Mouse (Mus musculus): ENCODE results near the gene Tkfc. TPM values are rescaled to one million over a fixed set of nuclear protein-coding genes. Genes with fewer than 3 reads are reported as not detected.

Tkfc gene
- polyA plus RNA-seq, 1 experiment from 2014 or later, result 20.0 TPM

DNA sequence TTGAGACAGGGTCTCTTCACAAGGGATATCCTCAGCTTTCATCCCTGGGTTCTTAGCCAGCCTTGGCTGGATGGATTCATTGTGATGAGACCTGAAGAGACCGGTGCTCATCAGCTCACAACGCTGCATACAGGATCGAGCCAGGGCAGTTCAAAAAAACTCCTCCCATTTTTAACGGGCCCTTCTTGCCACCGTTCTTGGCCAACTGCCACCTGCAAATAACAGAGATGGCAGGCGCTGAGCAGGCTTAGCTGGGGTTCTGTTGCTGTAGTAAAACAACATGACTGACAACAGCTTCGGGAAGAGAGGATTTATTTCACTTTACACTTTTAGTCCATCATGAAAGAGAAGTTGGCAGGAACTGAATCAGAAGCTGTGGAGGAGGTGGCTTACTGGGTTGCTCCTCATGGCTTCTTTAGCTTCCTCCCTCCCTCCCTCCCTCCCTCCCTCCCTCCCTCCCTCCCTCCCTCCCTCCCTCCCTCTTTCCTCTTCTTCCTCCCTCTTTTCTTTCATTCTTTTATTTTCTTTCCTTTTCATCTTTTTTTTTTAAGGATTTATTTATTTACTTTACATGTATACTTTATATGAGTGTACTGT is 21.8 kb downstream of the Tkfc start:
- 82% methylated on average over 7 of the region's 7 CpGs for WGBS
- Histone ChIP-seq H3K9ac (replicated peaks; ENCODE audit: low read length) (no peak overlapping the region), H3K27ac (replicated peaks; ENCODE audit: low read depth, low read length) (no peak overlapping the region), H3K36me3 (replicated peaks; ENCODE audit: control insufficient read depth, insufficient read depth, low read depth, low read length) (no peaks in the 10 kb centered on the region), H3K4me2 (ENCODE audit: low read depth, low read length) (no peak overlapping the region), H3K4me3 (ENCODE audit: low read depth, low read length) (no peak overlapping the region), H3K9me3 (replicated peaks; ENCODE audit: control insufficient read depth, low read length) (no peaks in the 10 kb centered on the region), H3K4me1 (ENCODE audit: control insufficient read depth, insufficient read depth, low read length) (no peaks in the 10 kb centered on the region), H3K27me3 (ENCODE audit: control insufficient read depth, insufficient read depth, low read length) (no peaks in the 10 kb centered on the region)
- DNase-seq (ENCODE audit: low spot score) (no peak), ATAC-seq (replicated peaks; ENCODE audit: insufficient number of reproducible peaks, low FRiP score, low TSS enrichment, low read depth) (no peak)

DNA sequence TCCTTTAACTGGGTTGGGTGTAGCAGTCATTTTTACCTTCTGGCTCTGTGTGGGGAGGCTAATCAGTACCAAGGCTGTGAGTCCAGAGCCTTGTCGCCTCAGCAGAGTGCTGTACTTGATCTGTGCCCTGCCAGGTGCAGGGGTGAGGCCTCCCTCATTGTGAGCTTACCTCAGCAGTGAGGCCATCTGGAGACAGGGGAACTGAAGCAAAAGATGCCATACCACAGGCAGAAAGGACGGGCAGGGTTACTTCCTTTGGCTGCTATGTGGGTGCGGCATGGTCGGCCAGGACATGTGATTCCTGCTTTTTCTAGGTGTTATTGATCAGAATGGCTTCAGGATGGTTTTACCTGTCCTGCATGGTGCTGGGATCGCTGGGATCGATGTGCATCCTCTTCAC is 23.5 kb downstream of the Tkfc start:
- WGBS, result 86% methylated on average over 6 of the region's 6 CpGs
- H3K36me3 ChIP-seq (replicated peaks; ENCODE audit: control insufficient read depth, insufficient read depth, low read depth, low read length), result no peaks in the 10 kb centered on the region
- no peaks in the 10 kb centered on the region for H3K4me1 ChIP-seq (ENCODE audit: control insufficient read depth, insufficient read depth, low read length)
- no peaks in the 10 kb centered on the region for H3K9me3 ChIP-seq (replicated peaks; ENCODE audit: control insufficient read depth, low read length)
- H3K27me3 ChIP-seq (ENCODE audit: control insufficient read depth, insufficient read depth, low read length), result no peaks in the 10 kb centered on the region
- H3K9ac ChIP-seq (replicated peaks; ENCODE audit: low read length), result no peak overlapping the region
- H3K4me3 ChIP-seq (ENCODE audit: low read depth, low read length), result no peak overlapping the region
- H3K27ac ChIP-seq (replicated peaks; ENCODE audit: low read depth, low read length), result no peak overlapping the region
- no peak overlapping the region for H3K4me2 ChIP-seq (ENCODE audit: low read depth, low read length)
- DNase-seq (ENCODE audit: low spot score) (no peak), ATAC-seq (replicated peaks; ENCODE audit: insufficient number of reproducible peaks, low FRiP score, low TSS enrichment, low read depth) (no peak)

DNA sequence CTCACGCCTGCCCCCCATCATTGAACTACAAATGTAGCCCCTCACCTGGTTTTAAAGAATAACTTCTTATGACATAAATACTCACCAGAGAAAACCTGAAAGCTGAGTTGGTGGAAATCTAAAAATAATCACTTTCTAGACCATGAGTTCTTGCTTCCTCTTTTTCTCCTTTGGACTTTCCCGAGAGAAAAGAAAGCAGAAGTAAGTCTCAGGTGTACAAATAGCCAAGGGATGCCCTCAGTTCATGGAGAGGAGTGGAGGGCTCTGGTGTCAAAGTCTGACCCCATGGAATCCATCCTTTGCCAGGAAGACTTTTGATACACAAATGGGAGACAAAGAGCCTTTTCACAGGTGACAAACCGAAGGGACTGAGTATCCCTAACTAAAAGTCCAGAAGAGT is 24.7 kb downstream of the Tkfc start:
- WGBS, result 81% methylated on average over 3 of the region's 3 CpGs
- H3K27ac ChIP-seq (replicated peaks; ENCODE audit: low read depth, low read length), result no peak overlapping the region
- ATAC-seq (replicated peaks; ENCODE audit: insufficient number of reproducible peaks, low FRiP score, low TSS enrichment, low read depth), result no peak

DNA sequence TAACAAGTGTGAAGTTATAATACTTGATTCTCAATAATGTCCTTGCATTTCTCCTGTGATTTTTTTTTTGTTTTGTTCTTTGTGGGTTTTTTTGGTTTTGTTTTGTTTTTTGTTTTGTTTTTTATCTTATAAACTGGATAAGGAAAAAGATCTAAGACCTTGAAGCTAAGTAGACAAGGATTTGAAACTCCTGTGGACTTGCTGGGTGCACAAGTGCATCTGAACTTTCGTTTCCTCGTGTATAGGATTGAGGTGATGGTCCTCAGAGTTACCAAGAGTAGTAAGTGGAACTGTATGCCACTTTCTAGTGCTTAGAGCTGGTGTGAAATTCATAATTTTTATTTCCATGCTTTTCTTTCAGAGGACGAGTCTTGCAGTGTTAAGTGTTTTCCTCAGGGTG is 25.4 kb downstream of the Tkfc start:
- 81% methylated on average over 3 of the region's 3 CpGs for WGBS
- Histone ChIP-seq H3K36me3 (replicated peaks; ENCODE audit: control insufficient read depth, insufficient read depth, low read depth, low read length) (no peaks in the 10 kb centered on the region), H3K27ac (replicated peaks; ENCODE audit: low read depth, low read length) (no peak overlapping the region), H3K9ac (replicated peaks; ENCODE audit: low read length) (no peak overlapping the region), H3K9me3 (replicated peaks; ENCODE audit: control insufficient read depth, low read length) (no peaks in the 10 kb centered on the region), H3K27me3 (ENCODE audit: control insufficient read depth, insufficient read depth, low read length) (no peaks in the 10 kb centered on the region), H3K4me1 (ENCODE audit: control insufficient read depth, insufficient read depth, low read length) (no peaks in the 10 kb centered on the region), H3K4me2 (ENCODE audit: low read depth, low read length) (no peak overlapping the region), H3K4me3 (ENCODE audit: low read depth, low read length) (no peak overlapping the region)
- DNase-seq (ENCODE audit: low spot score) (no peak), ATAC-seq (replicated peaks; ENCODE audit: insufficient number of reproducible peaks, low FRiP score, low TSS enrichment, low read depth) (no peak)

More for the DNA sequence above, 24.7 kb downstream of the Tkfc start:
- no peaks in the 10 kb centered on the region for H3K4me1 ChIP-seq (ENCODE audit: control insufficient read depth, insufficient read depth, low read length)
- DNase-seq (ENCODE audit: low spot score), result no peak
- H3K27me3 ChIP-seq (ENCODE audit: control insufficient read depth, insufficient read depth, low read length), result no peaks in the 10 kb centered on the region
- no peak overlapping the region for H3K9ac ChIP-seq (replicated peaks; ENCODE audit: low read length)
- no peak overlapping the region for H3K4me3 ChIP-seq (ENCODE audit: low read depth, low read length)
- no peaks in the 10 kb centered on the region for H3K9me3 ChIP-seq (replicated peaks; ENCODE audit: control insufficient read depth, low read length)
- no peak overlapping the region for H3K4me2 ChIP-seq (ENCODE audit: low read depth, low read length)
- H3K36me3 ChIP-seq (replicated peaks; ENCODE audit: control insufficient read depth, insufficient read depth, low read depth, low read length), result no peaks in the 10 kb centered on the region

DNA sequence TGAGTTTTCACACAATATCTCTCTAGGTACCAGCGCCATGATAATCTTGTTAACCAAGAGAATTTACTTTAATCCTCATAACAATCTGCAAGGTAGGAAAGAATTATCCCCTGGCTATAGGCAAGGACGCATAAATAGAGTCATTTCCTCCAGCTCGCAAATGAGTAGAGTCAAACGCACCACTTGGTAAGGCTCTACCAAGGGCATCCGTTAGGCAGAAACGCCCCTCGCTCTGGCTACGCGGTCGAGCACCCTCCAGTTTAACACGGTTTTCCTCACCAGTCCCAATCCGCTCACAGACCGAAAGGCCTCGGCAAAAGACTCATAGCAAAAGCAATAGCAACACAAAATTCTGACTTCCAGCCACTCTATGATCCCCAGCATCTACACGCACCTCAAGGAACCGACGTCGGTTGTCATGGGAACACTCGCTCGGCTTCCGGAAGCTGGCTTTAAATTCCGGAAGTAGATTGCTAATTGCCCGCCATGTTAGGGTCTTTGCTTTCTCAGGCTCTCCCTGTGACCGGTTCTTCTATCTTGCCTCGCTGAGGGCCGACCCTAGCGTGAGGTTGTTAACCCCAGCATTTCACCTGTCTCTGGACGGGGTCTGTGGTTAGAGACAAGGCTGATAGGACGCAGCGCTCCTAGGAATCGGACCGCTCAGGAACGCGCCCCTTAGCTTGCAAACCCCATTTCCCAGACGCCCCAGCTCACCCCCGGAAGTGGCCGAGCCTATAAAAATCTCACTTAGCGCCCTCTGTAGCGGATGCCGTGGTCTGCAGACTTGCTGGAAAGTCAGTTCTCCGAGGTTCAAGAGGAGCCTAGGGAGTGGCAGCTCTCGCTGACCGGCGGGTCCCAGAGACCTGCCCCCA is 28.5 kb downstream of the Tkfc start, which contains the start of the genes Cyb561a3 and Tmem138:
TSS of gene Cyb561a3 (plus strand) at position 483 of the 872 bp plus-strand sequence.
TSS of gene Tmem138 (minus strand) at position 673 of the 872 bp plus-strand sequence.
- no peaks in the 10 kb centered on the region for H3K4me1 ChIP-seq (ENCODE audit: control insufficient read depth, insufficient read depth, low read length)
- DNase-seq (ENCODE audit: low spot score) (peak; percentile 97), ATAC-seq (replicated peaks; ENCODE audit: insufficient number of reproducible peaks, low FRiP score, low TSS enrichment, low read depth) (peak; percentile 93)
- peak within 1 kb of the TSS; percentile 77 for H3K27ac ChIP-seq (replicated peaks; ENCODE audit: low read depth, low read length)
- no peaks in the 10 kb centered on the region for H3K9me3 ChIP-seq (replicated peaks; ENCODE audit: control insufficient read depth, low read length)
- H3K4me3 ChIP-seq (ENCODE audit: low read depth, low read length), result peak within 1 kb of the TSS; percentile 67
- peak within 1 kb of the TSS; percentile 72 for H3K9ac ChIP-seq (replicated peaks; ENCODE audit: low read length)
- WGBS, result under 1% methylated on average over 44 of the region's 44 CpGs
- peaks cover 8% of the 10 kb centered on the region for H3K36me3 ChIP-seq (replicated peaks; ENCODE audit: control insufficient read depth, insufficient read depth, low read depth, low read length)
- H3K4me2 ChIP-seq (ENCODE audit: low read depth, low read length), result peak within 1 kb of the TSS; percentile 86
- no peaks in the 10 kb centered on the region for H3K27me3 ChIP-seq (ENCODE audit: control insufficient read depth, insufficient read depth, low read length)

DNA sequence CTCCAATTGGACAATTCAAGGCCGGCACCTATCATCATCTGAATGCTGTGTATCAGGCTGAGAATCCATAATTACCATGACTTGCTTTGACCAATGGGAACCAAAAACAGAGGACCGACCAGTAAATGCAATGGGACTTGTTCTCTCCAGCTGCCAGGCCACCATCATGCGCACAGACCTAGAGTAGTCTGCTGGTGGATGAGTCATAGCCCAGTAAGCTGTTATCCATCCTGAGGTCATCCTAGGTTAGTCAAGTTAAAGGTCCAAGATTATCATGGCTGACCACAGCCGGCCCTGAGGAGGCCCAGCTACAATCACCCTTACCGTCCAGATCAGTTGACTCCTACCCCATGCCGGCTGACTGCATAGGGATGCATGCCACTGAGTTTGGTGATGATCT is 35.8 kb downstream of the Tkfc start:
- 92% methylated on average over 6 of the region's 6 CpGs for WGBS
- Histone ChIP-seq H3K4me2 (ENCODE audit: low read depth, low read length) (no peak overlapping the region), H3K9me3 (replicated peaks; ENCODE audit: control insufficient read depth, low read length) (no peaks in the 10 kb centered on the region), H3K36me3 (replicated peaks; ENCODE audit: control insufficient read depth, insufficient read depth, low read depth, low read length) (peaks cover 6% of the 10 kb centered on the region), H3K4me1 (ENCODE audit: control insufficient read depth, insufficient read depth, low read length) (no peaks in the 10 kb centered on the region), H3K4me3 (ENCODE audit: low read depth, low read length) (no peak overlapping the region), H3K9ac (replicated peaks; ENCODE audit: low read length) (no peak overlapping the region), H3K27me3 (ENCODE audit: control insufficient read depth, insufficient read depth, low read length) (no peaks in the 10 kb centered on the region), H3K27ac (replicated peaks; ENCODE audit: low read depth, low read length) (no peak overlapping the region)
- no peak for ATAC-seq (replicated peaks; ENCODE audit: insufficient number of reproducible peaks, low FRiP score, low TSS enrichment, low read depth)
- no peak for DNase-seq (ENCODE audit: low spot score)

DNA sequence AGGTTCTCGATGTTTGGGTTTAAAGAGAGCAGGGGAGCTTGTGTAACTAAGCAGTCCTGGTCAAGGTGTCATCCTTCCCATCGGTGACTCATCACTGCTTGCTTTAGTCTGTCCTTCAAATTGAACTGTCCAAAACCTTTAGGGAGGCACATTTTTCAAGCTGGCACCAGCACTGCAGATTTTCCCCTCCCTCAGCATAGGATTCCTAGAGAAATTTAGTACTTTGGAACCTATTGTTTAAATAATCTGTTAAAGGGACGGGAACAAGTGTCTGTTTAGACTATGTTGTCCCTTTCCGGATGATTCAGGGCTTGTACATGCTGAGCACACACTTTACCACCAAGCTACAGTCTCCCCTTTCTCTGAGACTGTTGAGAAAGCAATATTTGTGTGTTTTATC is 40.2 kb downstream of the Tkfc start:
- H3K4me2 ChIP-seq (ENCODE audit: low read depth, low read length), result no peak overlapping the region
- H3K4me3 ChIP-seq (ENCODE audit: low read depth, low read length), result no peak overlapping the region
- ATAC-seq (replicated peaks; ENCODE audit: insufficient number of reproducible peaks, low FRiP score, low TSS enrichment, low read depth) (no peak), DNase-seq (ENCODE audit: low spot score) (no peak)
- H3K4me1 ChIP-seq (ENCODE audit: control insufficient read depth, insufficient read depth, low read length), result no peaks in the 10 kb centered on the region
- H3K9ac ChIP-seq (replicated peaks; ENCODE audit: low read length), result no peak overlapping the region
- H3K36me3 ChIP-seq (replicated peaks; ENCODE audit: control insufficient read depth, insufficient read depth, low read depth, low read length), result no peaks in the 10 kb centered on the region; the same call in 1 of the 2 replicates
- WGBS, result 86% methylated on average over 4 of the region's 4 CpGs
- H3K27me3 ChIP-seq (ENCODE audit: control insufficient read depth, insufficient read depth, low read length), result no peaks in the 10 kb centered on the region
- no peak overlapping the region for H3K27ac ChIP-seq (replicated peaks; ENCODE audit: low read depth, low read length)
- H3K9me3 ChIP-seq (replicated peaks; ENCODE audit: control insufficient read depth, low read length), result no peaks in the 10 kb centered on the region

DNA sequence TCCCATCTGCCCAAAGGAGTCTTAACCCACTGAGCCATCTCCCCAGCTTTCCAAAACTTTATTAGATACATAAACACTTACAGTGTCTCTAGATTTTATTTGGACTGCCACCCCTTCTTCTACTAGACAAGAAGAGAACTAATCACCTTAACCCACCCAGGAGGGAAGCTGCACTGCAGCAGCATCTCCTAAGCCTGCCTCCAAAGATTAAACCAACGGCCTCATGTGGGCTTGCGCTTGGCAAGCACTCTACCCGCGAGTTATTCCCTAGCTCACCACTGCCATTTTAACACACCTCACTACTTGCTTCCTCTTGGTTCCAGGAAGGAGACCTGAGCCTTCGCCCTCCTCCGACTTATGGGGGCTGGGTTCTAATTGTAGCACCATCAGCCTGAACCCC is 41.2 kb downstream of the Tkfc start:
- Histone ChIP-seq H3K4me3 (ENCODE audit: low read depth, low read length) (no peak overlapping the region), H3K27ac (replicated peaks; ENCODE audit: low read depth, low read length) (no peak overlapping the region), H3K36me3 (replicated peaks; ENCODE audit: control insufficient read depth, insufficient read depth, low read depth, low read length) (no peaks in the 10 kb centered on the region; the same call in 1 of the 2 replicates), H3K9me3 (replicated peaks; ENCODE audit: control insufficient read depth, low read length) (no peaks in the 10 kb centered on the region), H3K27me3 (ENCODE audit: control insufficient read depth, insufficient read depth, low read length) (no peaks in the 10 kb centered on the region), H3K9ac (replicated peaks; ENCODE audit: low read length) (no peak overlapping the region), H3K4me1 (ENCODE audit: control insufficient read depth, insufficient read depth, low read length) (no peaks in the 10 kb centered on the region), H3K4me2 (ENCODE audit: low read depth, low read length) (no peak overlapping the region)
- DNase-seq (ENCODE audit: low spot score) (no peak), ATAC-seq (replicated peaks; ENCODE audit: insufficient number of reproducible peaks, low FRiP score, low TSS enrichment, low read depth) (no peak)
- 84% methylated on average over 6 of the region's 6 CpGs for WGBS

Data from embryonic facial prominence, embryonic 11.5 days (tissue).